Mouse (Mus musculus) forebrain, embryonic 10.5 days (tissue): ENCODE results near the gene Glo1. TPM values are rescaled to one million over a fixed set of nuclear protein-coding genes. Genes with fewer than 3 reads are reported as not detected.

ENCODE experiments used
- DNase-seq: peaks from one replicate; pipeline ENCODE4 v3.0.0-alpha.2; 2017; ENCODE audit warnings: low spot score; ENCODE audit errors: extremely low spot score
- H3K27ac ChIP-seq: fragments of 300-500 bp; sonication (generic); 2 replicates; pipeline ENCODE4 v1.5.1; 2016; ENCODE audit warnings: mild to moderate bottlenecking
- H3K27me3 ChIP-seq: fragments of 300-500 bp; sonication (generic); 2 replicates; pipeline ENCODE4 v1.6.1; 2016; ENCODE audit warnings: mild to moderate bottlenecking; ENCODE audit not compliant: poor library complexity, severe bottlenecking
- H3K36me3 ChIP-seq: fragments of 300-500 bp; sonication (generic); replicated peaks from 2 replicates; pipeline ENCODE4 v1.6.1; 2016; ENCODE audit warnings: mild to moderate bottlenecking, moderate library complexity
- H3K4me1 ChIP-seq: fragments of 300-500 bp; sonication (generic); 2 replicates; pipeline ENCODE4 v1.6.1; 2016
- H3K4me3 ChIP-seq: fragments of 300-500 bp; sonication (generic); 2 replicates; pipeline ENCODE4 v1.5.1; 2016; ENCODE audit warnings: mild to moderate bottlenecking, moderate library complexity
- H3K9me3 ChIP-seq: fragments of 300-500 bp; sonication (generic); 2 replicates; pipeline ENCODE4 v1.6.1; 2016; ENCODE audit warnings: mild to moderate bottlenecking, moderate library complexity
- WGBS: fragments of 180-500 bp; shearing (Covaris S2); methylation state at CpG from one replicate; pipeline ENCODE4 v1.1.7; 2016; 5-methylcytosine and 5-hydroxymethylcytosine counted together
- polyA plus RNA-seq: library from polyadenylated mRNA; unstranded; fragments of >200 nt; fragmentation: Nextera tagmentation; extraction: Ambion mirVana; gene quantifications from 2 replicates; pipeline ENCODE4 v1.2.1, GENCODE M21; 2016

Gene Glo1
- polyA plus RNA-seq, 1 experiment from 2014 or later = 258 TPM

GRCm38 (mm10) chr17:30594407-30594806 is 32.3 kb downstream of the Glo1 start:
- Histone ChIP-seq H3K27me3 (no peaks in the 10 kb centered on the region), H3K9me3 (peaks cover 7% of the 10 kb centered on the region), H3K36me3 (peaks cover 74% of the 10 kb centered on the region), H3K4me1 (peaks cover 19% of the 10 kb centered on the region), H3K27ac (no peak overlapping the region), H3K4me3 (no peak overlapping the region)
- DNase-seq = no peak
- WGBS = 60% methylated on average over 5 of the region's 5 CpGs

GRCm38 (mm10) chr17:30590417-30591198 is 36.1 kb downstream of the Glo1 start:
- Histone ChIP-seq H3K27me3 (no peaks in the 10 kb centered on the region), H3K4me1 (peaks cover 19% of the 10 kb centered on the region), H3K4me3 (no peak overlapping the region), H3K36me3 (peaks cover 36% of the 10 kb centered on the region), H3K9me3 (no peaks in the 10 kb centered on the region), H3K27ac (0 out of 2 replicates have a peak overlapping the region, but pooled peaks have one; percentile 35)
- 59% methylated on average over 17 of the region's 17 CpGs for WGBS
- DNase-seq = peak; percentile 37

GRCm38 (mm10) chr17:30583258-30584001 is 43.2 kb downstream of the Glo1 start:
- Histone ChIP-seq H3K36me3 (no peaks in the 10 kb centered on the region), H3K27me3 (no peaks in the 10 kb centered on the region), H3K4me1 (no peaks in the 10 kb centered on the region), H3K27ac (no peak overlapping the region), H3K4me3 (no peak overlapping the region), H3K9me3 (no peaks in the 10 kb centered on the region)
- WGBS = 83% methylated on average over 2 of the region's 2 CpGs
- no peak for DNase-seq

GRCm38 (mm10) chr17:30582313-30582712 is 44.4 kb downstream of the Glo1 start:
- Histone ChIP-seq H3K4me1 (peaks cover 8% of the 10 kb centered on the region), H3K27ac (no peak overlapping the region), H3K9me3 (no peaks in the 10 kb centered on the region), H3K36me3 (no peaks in the 10 kb centered on the region), H3K4me3 (no peak overlapping the region), H3K27me3 (no peaks in the 10 kb centered on the region)
- no peak for DNase-seq
- 85% methylated on average over 3 of the region's 3 CpGs for WGBS

- Histone ChIP-seq H3K36me3 (no peaks in the 10 kb centered on the region), H3K4me3 (no peak overlapping the region), H3K27ac (no peak overlapping the region), H3K4me1 (peaks cover 17% of the 10 kb centered on the region), H3K27me3 (no peaks in the 10 kb centered on the region), H3K9me3 (no peaks in the 10 kb centered on the region)
- 89% methylated on average over 6 of the region's 6 CpGs for WGBS
- no peak for DNase-seq
Observed at GRCm38 (mm10) chr17:30581201-30581600, 45.5 kb downstream of the Glo1 start.

- Histone ChIP-seq H3K27ac (no peak overlapping the region), H3K36me3 (no peaks in the 10 kb centered on the region), H3K4me3 (no peak overlapping the region), H3K27me3 (no peaks in the 10 kb centered on the region), H3K4me1 (peaks cover 17% of the 10 kb centered on the region), H3K9me3 (no peaks in the 10 kb centered on the region)
- DNase-seq = no peak
- 68% methylated on average over 1 of the region's 1 CpGs for WGBS
Observed at GRCm38 (mm10) chr17:30580781-30581180, 45.9 kb downstream of the Glo1 start.

- no peaks in the 10 kb centered on the region for H3K36me3 ChIP-seq
- peak overlapping the region; percentile 73 for H3K4me3 ChIP-seq
- H3K9me3 ChIP-seq = no peaks in the 10 kb centered on the region
- no peak for DNase-seq
- H3K27me3 ChIP-seq = no peaks in the 10 kb centered on the region
- peaks cover 34% of the 10 kb centered on the region for H3K4me1 ChIP-seq
- WGBS = 68% methylated on average over 12 of the region's 12 CpGs
- H3K27ac ChIP-seq = peak overlapping the region; percentile 95
Observed at GRCm38 (mm10) chr17:30576946-30577345, 49.7 kb downstream of the Glo1 start.

- H3K27me3 ChIP-seq = no peaks in the 10 kb centered on the region
- peak; percentile 90 for DNase-seq
- no peaks in the 10 kb centered on the region for H3K9me3 ChIP-seq
- WGBS = under 1% methylated on average over 78 of the region's 94 CpGs
- peak within 1 kb of the TSS; percentile 73 for H3K4me3 ChIP-seq
- no peaks in the 10 kb centered on the region for H3K36me3 ChIP-seq
- H3K27ac ChIP-seq = peak within 1 kb of the TSS; percentile 95
- H3K4me1 ChIP-seq = peaks cover 34% of the 10 kb centered on the region
Observed at GRCm38 (mm10) chr17:30575941-30576773, 50.5 kb downstream of the Glo1 start, which contains the start of gene Btbd9. Gene Btbd9, minus strand, starts transcription at chr17:30576488.

- 8% methylated on average over 35 of the region's 35 CpGs for WGBS
- no peaks in the 10 kb centered on the region for H3K27me3 ChIP-seq
- H3K36me3 ChIP-seq = no peaks in the 10 kb centered on the region
- H3K27ac ChIP-seq = peak overlapping the region; percentile 95
- DNase-seq = no peak
- peak overlapping the region; percentile 73 for H3K4me3 ChIP-seq
- H3K4me1 ChIP-seq = peaks cover 34% of the 10 kb centered on the region
- no peaks in the 10 kb centered on the region for H3K9me3 ChIP-seq
Observed at GRCm38 (mm10) chr17:30575121-30575904, 51.4 kb downstream of the Glo1 start.

GRCm38 (mm10) chr17:30574783-30575075 is 51.9 kb downstream of the Glo1 start:
- Histone ChIP-seq H3K4me3 (peak overlapping the region; percentile 73; the same call in 1 of the 2 replicates), H3K27ac (no peak overlapping the region), H3K4me1 (peaks cover 34% of the 10 kb centered on the region), H3K36me3 (no peaks in the 10 kb centered on the region), H3K9me3 (no peaks in the 10 kb centered on the region), H3K27me3 (no peaks in the 10 kb centered on the region)
- 82% methylated on average over 8 of the region's 8 CpGs for WGBS
- DNase-seq = no peak

GRCm38 (mm10) chr17:30573990-30574782 is 52.5 kb downstream of the Glo1 start:
- H3K4me1 ChIP-seq = peaks cover 34% of the 10 kb centered on the region
- H3K36me3 ChIP-seq = no peaks in the 10 kb centered on the region
- no peaks in the 10 kb centered on the region for H3K9me3 ChIP-seq
- WGBS = 84% methylated on average over 8 of the region's 8 CpGs
- DNase-seq = no peak
- no peaks in the 10 kb centered on the region for H3K27me3 ChIP-seq
- peak overlapping the region; percentile 3; the same call in 1 of the 2 replicates for H3K4me3 ChIP-seq
- H3K27ac ChIP-seq = no peak overlapping the region
